ENCODE assay signal across 8 mouse cellular contexts in genomic region chr9:13299190-13299589, GRCm38 (mm10). TPM values are rescaled to one million over a fixed set of nuclear protein-coding genes. Genes with fewer than 3 reads are reported as not detected.
DNase-seq lines count a peak whose midpoint lies in the region; ATAC-seq and TF ChIP-seq lines count a peak whose summit lies in the region.

No protein-coding gene starts in this region.

- no peak for TF ChIP-seq CTCF in stomach, postnatal 0 days (IDR thresholded peaks at IDR 0.05; ENCODE audit: low read depth)

- H3K4me1 ChIP-seq in heart, embryonic 12.5 days (replicated peaks): peaks cover 62% of the 10 kb centered on the region
- H3K4me1 ChIP-seq in liver, embryonic 12.5 days: peaks cover 51% of the 10 kb centered on the region
- peaks cover 13% of the 10 kb centered on the region; the same call in 1 of the 2 replicates for H3K4me1 ChIP-seq in stomach, postnatal 0 days (replicated peaks; ENCODE audit: control insufficient read depth, insufficient read depth)

- TF ChIP-seq EP300 in stomach, postnatal 0 days (optimal IDR thresholded peaks at IDR 0.05): no peak

- H3K4me2 ChIP-seq in heart, embryonic 12.5 days: peak overlapping the region; percentile 94
- peak overlapping the region; percentile 97; the same call in 1 of the 2 replicates for H3K4me2 ChIP-seq in liver, embryonic 12.5 days
- peak overlapping the region; percentile 97 for H3K4me2 ChIP-seq in stomach, postnatal 0 days (replicated peaks; ENCODE audit: low read depth)

- peak overlapping the region; percentile 67 for H3K4me3 ChIP-seq in heart, embryonic 12.5 days
- H3K4me3 ChIP-seq in liver, embryonic 12.5 days: no peak overlapping the region
- peak overlapping the region; percentile 10; the same call in 1 of the 2 replicates for H3K4me3 ChIP-seq in stomach, postnatal 0 days (ENCODE audit: low read depth, low read length)

- no peaks in the 10 kb centered on the region for H3K27me3 ChIP-seq in heart, embryonic 12.5 days (replicated peaks)
- H3K27me3 ChIP-seq in liver, embryonic 12.5 days (replicated peaks): no peaks in the 10 kb centered on the region
- no peaks in the 10 kb centered on the region for H3K27me3 ChIP-seq in stomach, postnatal 0 days (ENCODE audit: control insufficient read depth, insufficient read depth, low read length)

- H3K36me3 ChIP-seq in heart, embryonic 12.5 days: no peaks in the 10 kb centered on the region
- H3K36me3 ChIP-seq in liver, embryonic 12.5 days: no peaks in the 10 kb centered on the region
- H3K36me3 ChIP-seq in stomach, postnatal 0 days (ENCODE audit: control insufficient read depth, insufficient read depth, low read length): no peaks in the 10 kb centered on the region

- DNase-seq in cerebellum, adult 9-11 months: peak; percentile 34
- no peak for DNase-seq in cerebellum, postnatal 4 days (ENCODE audit: low spot score in 2 of 2)
- peak; percentile 54 for DNase-seq in NIH3T3 (ENCODE audit: low read depth)
- DNase-seq in stomach, postnatal 0 days (ENCODE audit: low spot score): no peak
- no peak for DNase-seq in embryo, embryonic 10 days (ENCODE audit: low spot score)
- no peak for DNase-seq in right cerebral cortex, postnatal 10 days (ENCODE audit: low spot score in 2 of 2)

- no peaks in the 10 kb centered on the region for H3K9me3 ChIP-seq in heart, embryonic 12.5 days (replicated peaks)
- H3K9me3 ChIP-seq in liver, embryonic 12.5 days (replicated peaks): no peaks in the 10 kb centered on the region
- H3K9me3 ChIP-seq in stomach, postnatal 0 days (ENCODE audit: control insufficient read depth, low read length): no peaks in the 10 kb centered on the region

- no peak for ATAC-seq in heart, embryonic 12.5 days (ENCODE audit: insufficient number of reproducible peaks, low FRiP score)
- ATAC-seq in liver, embryonic 12.5 days: no peak
- ATAC-seq in stomach, postnatal 0 days (ENCODE audit: low FRiP score, low TSS enrichment): no peak

- 78% methylated on average over 6 of the region's 6 CpGs for WGBS in heart, embryonic 12.5 days
- 70% methylated on average over 6 of the region's 6 CpGs for WGBS in liver, embryonic 12.5 days (ENCODE audit: insufficient replicate concordance)
- WGBS in stomach, postnatal 0 days: 68% methylated on average over 6 of the region's 6 CpGs

- H3K27ac ChIP-seq in heart, embryonic 12.5 days (ENCODE audit: poor library complexity, severe bottlenecking): peak overlapping the region; percentile 87; the same call in 1 of the 2 replicates
- H3K27ac ChIP-seq in liver, embryonic 12.5 days: no peak overlapping the region
- 0 out of 2 replicates have a peak overlapping the region, but pooled peaks have one; percentile 5 for H3K27ac ChIP-seq in stomach, postnatal 0 days (replicated peaks)

- peak overlapping the region; percentile 82 for H3K9ac ChIP-seq in heart, embryonic 12.5 days
- 0 out of 2 replicates have a peak overlapping the region, but pooled peaks have one; percentile 5 for H3K9ac ChIP-seq in liver, embryonic 12.5 days
- no peak overlapping the region for H3K9ac ChIP-seq in stomach, postnatal 0 days (ENCODE audit: low read length)

RNA-seq across cellular contexts. Expression of gene Maml2, which starts 1.4 kb away (rescaled TPM):
- polyA plus RNA-seq in heart, embryonic 12.5 days (2016; fragmentation: Nextera tagmentation; extraction: Ambion mirVana): 11.6 and 12.3 TPM in 2 replicates
- 1.6 and 1.7 TPM in 2 replicates for polyA plus RNA-seq in liver, embryonic 12.5 days (2016; fragmentation: Nextera tagmentation; extraction: Ambion mirVana)
- polyA plus RNA-seq in stomach, postnatal 0 days (2015; fragmentation: Nextera tagmentation; extraction: Ambion mirVana): 4.0 and 4.3 TPM in 2 replicates

RNA-seq across cellular contexts. Expression of gene Ccdc82, which starts 52.4 kb away (rescaled TPM):
- 8.5 and 9.5 TPM in 2 replicates for polyA plus RNA-seq in heart, embryonic 12.5 days (2016; fragmentation: Nextera tagmentation; extraction: Ambion mirVana)
- polyA plus RNA-seq in liver, embryonic 12.5 days (2016; fragmentation: Nextera tagmentation; extraction: Ambion mirVana): 14.0 and 15.2 TPM in 2 replicates
- polyA plus RNA-seq in stomach, postnatal 0 days (2015; fragmentation: Nextera tagmentation; extraction: Ambion mirVana): 4.4 and 4.7 TPM in 2 replicates

RNA-seq across cellular contexts. Expression of gene Jrkl, which starts 53.6 kb away (rescaled TPM):
- 9.5 and 10.2 TPM in 2 replicates for polyA plus RNA-seq in heart, embryonic 12.5 days (2016; fragmentation: Nextera tagmentation; extraction: Ambion mirVana)
- polyA plus RNA-seq in liver, embryonic 12.5 days (2016; fragmentation: Nextera tagmentation; extraction: Ambion mirVana): 3.4 and 3.7 TPM in 2 replicates
- 6.5 and 7.2 TPM in 2 replicates for polyA plus RNA-seq in stomach, postnatal 0 days (2015; fragmentation: Nextera tagmentation; extraction: Ambion mirVana)

Comparison
In these comparisons a context has a peak if more than half of its experiments do, and no peak if none do; other contexts are left out.
1. DNase-seq: peak in cerebellum, adult 9-11 months (single experiment) and NIH3T3 (single experiment); none in cerebellum, postnatal 4 days (0 of 2), stomach, postnatal 0 days (single experiment), embryo, embryonic 10 days (single experiment) and right cerebral cortex, postnatal 10 days (0 of 2).
2. Peak in every context shown above with its lines, with median percentiles within 50 percentile points of each other: H3K4me2 ChIP-seq.